Mouse (Mus musculus) spleen, adult 2 months (tissue): ENCODE data around the gene Clic1.

ENCODE experiments used
- CTCF ChIP-seq: fragments of 200-500 bp; IDR thresholded peaks from 2 replicates; pipeline ENCODE4 v1.5.1; 2011; ENCODE audit warnings: mild to moderate bottlenecking, inconsistent platforms; ENCODE audit not compliant: insufficient read depth, insufficient read length, insufficient replicate concordance; ENCODE audit errors: extremely low read depth
- POLR2A ChIP-seq: fragments of 200-500 bp; IDR thresholded peaks from 2 replicates; pipeline ENCODE4 v1.6.1; 2011; ENCODE audit warnings: low read depth, low read length, inconsistent platforms

GRCm38 (mm10) chr17:35003022-35003838 lies 46.5 kb upstream of the Clic1 start:
- no peak for TF ChIP-seq CTCF
- TF ChIP-seq POLR2A, result no peak
